Mouse (Mus musculus): ENCODE data around the gene Camk1d. TPM values are rescaled to one million over a fixed set of nuclear protein-coding genes. Genes with fewer than 3 reads are reported as not detected.
"Not testable (repeated sequence)": the region's sequence is repeated elsewhere in the genome, so short reads cannot be mapped to it uniquely, and the experiment has no call there.

Gene Camk1d
- polyA plus RNA-seq, 1 experiment from 2014 or later, result 0.82 TPM

DNA sequence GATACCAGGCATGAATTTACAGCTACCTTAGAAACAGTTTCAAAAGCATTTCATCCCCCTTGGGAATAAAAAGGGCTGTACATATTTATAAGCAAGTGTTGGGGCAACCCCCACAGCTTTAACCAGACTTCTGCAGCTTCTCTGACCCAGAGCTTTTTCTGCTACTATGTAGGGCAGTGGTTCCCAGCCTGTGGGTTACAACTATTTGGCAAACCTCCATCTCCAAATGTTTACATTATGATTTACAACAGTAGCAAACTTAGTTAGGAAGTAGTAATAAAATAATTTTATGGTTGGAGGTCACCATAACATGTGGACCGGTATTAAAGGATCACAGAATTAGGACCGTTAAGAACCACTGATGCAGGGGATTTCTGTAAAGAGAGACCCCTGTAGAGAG is 446.3 kb downstream of the Camk1d start:
- H3K9ac ChIP-seq, result no peak overlapping the region
- no peak for DNase-seq
- no peak overlapping the region for H3K4me2 ChIP-seq
- H3K27ac ChIP-seq, result no peak overlapping the region
- 64% methylated on average over 2 of the region's 2 CpGs for WGBS (ENCODE audit: insufficient replicate concordance)
- no peak for ATAC-seq (ENCODE audit: low read depth)
- no peaks in the 10 kb centered on the region for H3K27me3 ChIP-seq
- H3K9me3 ChIP-seq (replicated peaks), result no peaks in the 10 kb centered on the region
- H3K4me3 ChIP-seq (replicated peaks), result no peak overlapping the region
- H3K36me3 ChIP-seq, result no peaks in the 10 kb centered on the region
- H3K4me1 ChIP-seq (replicated peaks), result no peaks in the 10 kb centered on the region

DNA sequence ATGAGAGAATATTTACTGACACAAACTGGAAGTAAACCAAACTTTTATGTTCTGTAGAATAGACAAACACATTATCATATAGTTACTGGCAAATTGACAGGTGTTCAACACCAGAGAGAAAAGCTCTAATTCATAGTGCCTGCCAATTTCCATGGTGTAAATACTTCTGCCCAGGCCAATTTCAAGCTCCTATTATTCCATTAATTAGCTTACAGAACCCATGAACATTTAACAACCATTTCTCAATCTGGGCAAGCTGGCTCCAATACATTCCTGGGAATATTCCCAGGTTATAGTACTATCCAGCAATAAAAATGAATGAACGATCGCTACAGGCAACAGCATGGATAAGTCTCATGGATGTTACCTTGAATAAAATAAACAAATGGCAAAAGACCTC is 452.0 kb downstream of the Camk1d start:
- 81% methylated on average over 2 of the region's 2 CpGs for WGBS (ENCODE audit: insufficient replicate concordance)
- H3K27ac ChIP-seq, result no peak overlapping the region
- no peaks in the 10 kb centered on the region for H3K4me1 ChIP-seq (replicated peaks)
- no peaks in the 10 kb centered on the region for H3K36me3 ChIP-seq
- no peak overlapping the region for H3K4me2 ChIP-seq
- H3K4me3 ChIP-seq (replicated peaks), result no peak overlapping the region
- no peak for ATAC-seq (ENCODE audit: low read depth)
- H3K27me3 ChIP-seq, result no peaks in the 10 kb centered on the region
- H3K9me3 ChIP-seq (replicated peaks), result no peaks in the 10 kb centered on the region
- H3K9ac ChIP-seq, result no peak overlapping the region
- no peak for DNase-seq

DNA sequence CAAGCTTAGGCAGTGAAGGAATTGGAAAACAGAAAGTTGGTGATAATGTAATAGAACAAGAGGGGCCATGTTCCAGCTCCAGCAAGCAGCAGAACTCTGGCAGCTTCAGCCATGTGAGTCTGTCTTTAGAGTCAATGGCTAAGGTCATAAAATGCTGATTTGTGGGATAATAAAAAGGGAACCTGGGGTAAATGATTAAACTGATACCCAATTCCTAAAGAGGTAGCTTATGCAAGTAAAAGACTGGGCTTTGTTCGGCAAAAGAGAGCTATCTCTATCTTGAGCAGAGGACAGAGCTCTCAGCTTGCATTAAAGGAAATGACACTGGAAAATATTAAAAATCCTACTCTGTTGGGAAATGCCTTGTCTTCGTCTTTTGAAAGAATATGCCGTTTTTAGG is 456.1 kb downstream of the Camk1d start:
- Histone ChIP-seq H3K9ac (no peak overlapping the region), H3K36me3 (no peaks in the 10 kb centered on the region), H3K27me3 (no peaks in the 10 kb centered on the region), H3K9me3 (replicated peaks) (no peaks in the 10 kb centered on the region), H3K4me1 (replicated peaks) (no peaks in the 10 kb centered on the region), H3K27ac (no peak overlapping the region), H3K4me2 (no peak overlapping the region), H3K4me3 (replicated peaks) (no peak overlapping the region)
- DNase-seq, result no peak
- ATAC-seq (ENCODE audit: low read depth), result no peak
- WGBS (ENCODE audit: insufficient replicate concordance), result 66% methylated on average over 3 of the region's 3 CpGs

DNA sequence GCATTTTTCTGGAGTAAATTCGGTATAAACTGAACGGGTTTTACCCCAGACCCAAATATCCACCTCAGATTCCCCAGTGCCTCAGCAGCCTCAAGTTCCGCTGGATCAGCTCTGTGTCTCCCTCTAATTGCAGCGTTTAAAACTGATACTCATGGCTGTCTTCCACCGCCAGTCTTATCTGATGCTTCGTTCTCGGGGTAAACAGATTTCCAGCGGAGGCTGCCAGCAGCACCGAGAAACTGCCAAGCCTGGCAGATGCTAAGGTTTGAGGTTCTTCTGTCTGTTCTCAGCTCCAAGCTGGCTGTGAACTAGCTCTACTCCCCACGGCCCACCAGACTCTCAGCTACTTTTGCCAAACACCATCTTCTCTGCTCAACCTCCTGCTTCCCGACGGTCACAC is 464.3 kb downstream of the Camk1d start:
- DNase-seq (no peak), ATAC-seq (ENCODE audit: low read depth) (no peak)
- WGBS (ENCODE audit: insufficient replicate concordance), result 53% methylated on average over 12 of the region's 12 CpGs
- H3K4me1 ChIP-seq (replicated peaks), result peaks cover 7% of the 10 kb centered on the region; the same call in 1 of the 2 replicates
- H3K36me3 ChIP-seq, result no peaks in the 10 kb centered on the region
- no peaks in the 10 kb centered on the region for H3K27me3 ChIP-seq
- no peaks in the 10 kb centered on the region for H3K9me3 ChIP-seq (replicated peaks)
- no peak overlapping the region for H3K4me3 ChIP-seq (replicated peaks)
- H3K27ac ChIP-seq, result no peak overlapping the region
- no peak overlapping the region for H3K9ac ChIP-seq
- H3K4me2 ChIP-seq, result no peak overlapping the region

DNA sequence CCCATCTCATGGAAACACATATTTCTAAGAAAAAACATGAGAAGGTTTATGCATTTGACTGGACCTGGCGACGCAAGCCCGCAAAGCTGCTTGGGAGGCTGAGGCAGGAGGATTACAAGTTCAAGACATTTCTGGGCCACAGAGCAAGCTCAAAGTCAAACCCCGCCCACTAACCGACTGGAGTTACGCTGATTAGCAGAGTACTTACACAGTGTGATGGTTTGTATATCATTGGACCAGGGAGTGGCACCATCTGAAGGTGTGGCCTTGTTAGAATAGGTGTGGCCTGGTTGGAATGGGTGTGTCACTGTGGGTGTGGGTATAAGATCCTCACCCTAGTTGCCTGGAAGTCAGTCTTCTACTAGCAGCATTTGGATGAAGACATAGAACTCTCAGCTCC is 465.1 kb downstream of the Camk1d start:
- not testable (repeated sequence) for H3K4me3 ChIP-seq (replicated peaks); H3K4me2 ChIP-seq; H3K27me3 ChIP-seq; H3K27ac ChIP-seq; H3K4me1 ChIP-seq (replicated peaks); H3K9me3 ChIP-seq (replicated peaks); H3K36me3 ChIP-seq; H3K9ac ChIP-seq; ATAC-seq (ENCODE audit: low read depth)
- peak; percentile 3 for DNase-seq
- 86% methylated on average over 6 of the region's 6 CpGs for WGBS (ENCODE audit: insufficient replicate concordance)

Other genes starting within 250 kb of the Camk1d start
- gene Nudt5, start 130.5 kb upstream of the Camk1d start, polyA plus RNA-seq (2015; fragmentation: Nextera tagmentation; extraction: Ambion mirVana), result 70.1 and 84.3 TPM in 2 replicates
- 170 and 213 TPM in 2 replicates for gene Cdc123, start 130.6 kb upstream of the Camk1d start, polyA plus RNA-seq (2015; fragmentation: Nextera tagmentation; extraction: Ambion mirVana)
- gene Gm13199, start 148.4 kb upstream of the Camk1d start, polyA plus RNA-seq (2015; fragmentation: Nextera tagmentation; extraction: Ambion mirVana), result 0.36 and 0.87 TPM in 2 replicates
- 14.3 and 17.4 TPM in 2 replicates for gene Sec61a2, start 180.9 kb upstream of the Camk1d start, polyA plus RNA-seq (2015; fragmentation: Nextera tagmentation; extraction: Ambion mirVana)
- 1.4 and 2.0 TPM in 2 replicates for gene Dhtkd1, start 228.3 kb upstream of the Camk1d start, polyA plus RNA-seq (2015; fragmentation: Nextera tagmentation; extraction: Ambion mirVana)
- 4.5 and 5.8 TPM in 2 replicates for gene Upf2, start 237.0 kb upstream of the Camk1d start, polyA plus RNA-seq (2015; fragmentation: Nextera tagmentation; extraction: Ambion mirVana)

All from liver, embryonic 13.5 days (tissue).